Mouse (Mus musculus): ENCODE measurements at regions not wholly inside any gene's neighbourhood (a gene's known extent, or its start where the extent isn't known, plus 50 kb on each side); places are given as distances from the start of the nearest gene placed in this dataset.

- no peak overlapping the region for H3ac ChIP-seq (ENCODE audit: control insufficient read depth, insufficient read length, low read depth)
- H3K4me3 ChIP-seq (ENCODE audit: insufficient read depth, poor library complexity, severe bottlenecking): no peak overlapping the region
- H3K27me3 ChIP-seq (ENCODE audit: control insufficient read depth, insufficient read depth, insufficient read length): no peaks in the 10 kb centered on the region
- H3K79me2 ChIP-seq (ENCODE audit: control insufficient read depth, insufficient read depth): no peaks in the 10 kb centered on the region
- H3K79me3 ChIP-seq (ENCODE audit: low read depth): no peaks in the 10 kb centered on the region
- no peak for TF ChIP-seq CEBPB (IDR thresholded peaks at IDR 0.05; ENCODE audit: low read depth)
- no peak for TF ChIP-seq MYOG (IDR thresholded peaks at IDR 0.05; ENCODE audit: control insufficient read depth, extremely low read depth, insufficient read length)
- H3K36me3 ChIP-seq (ENCODE audit: control insufficient read depth, insufficient read depth): no peaks in the 10 kb centered on the region
These were observed 425.1 kb downstream of the Slc22a22 start for GRCm38 (mm10) chr15:57052287-57052686.

DNA sequence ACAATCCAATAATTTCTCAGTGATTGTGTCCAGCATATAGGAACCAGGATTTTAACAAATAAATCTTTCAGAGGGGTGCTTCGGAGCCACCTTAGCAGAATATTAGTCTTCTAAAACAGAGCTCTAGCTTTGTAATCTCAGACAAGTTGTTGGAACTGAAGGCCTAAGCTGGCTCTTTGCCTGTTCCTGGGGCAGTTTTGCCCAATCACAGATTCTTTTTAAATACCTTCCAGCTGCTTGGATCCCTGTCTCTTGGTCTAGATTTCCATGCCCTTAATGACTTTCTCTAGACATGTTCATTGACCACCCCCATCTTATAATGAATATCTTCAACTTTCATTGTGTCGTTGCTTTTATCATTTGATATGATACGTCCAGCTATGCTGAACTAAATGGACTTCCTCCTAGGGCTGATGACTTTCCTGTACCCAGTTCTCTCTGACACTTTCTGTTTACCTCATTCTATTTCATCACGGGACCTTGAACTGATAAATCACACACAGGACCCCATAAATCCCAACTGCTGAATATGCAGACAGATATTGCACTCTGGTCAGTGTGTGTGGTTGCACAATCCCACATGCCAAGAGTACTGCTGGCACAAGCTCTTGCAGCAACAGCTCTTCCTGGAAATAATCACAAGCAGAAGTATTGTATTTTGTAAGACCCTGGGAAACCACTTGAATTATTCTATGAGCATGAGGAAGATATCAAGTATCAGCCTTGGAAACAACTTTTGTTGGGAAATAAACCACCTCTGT lies 440.4 kb downstream of the Slc22a22 start:
- H3K36me3 ChIP-seq (ENCODE audit: control insufficient read depth, insufficient read depth): no peaks in the 10 kb centered on the region
- H3K79me3 ChIP-seq (ENCODE audit: low read depth): no peaks in the 10 kb centered on the region
- TF ChIP-seq MYOG (IDR thresholded peaks at IDR 0.05; ENCODE audit: control insufficient read depth, extremely low read depth, insufficient read length) (no peak), CEBPB (IDR thresholded peaks at IDR 0.05; ENCODE audit: low read depth) (peak; percentile 74)
- no peaks in the 10 kb centered on the region for H3K79me2 ChIP-seq (ENCODE audit: control insufficient read depth, insufficient read depth)
- H3K27me3 ChIP-seq (ENCODE audit: control insufficient read depth, insufficient read depth, insufficient read length): no peaks in the 10 kb centered on the region
- H3ac ChIP-seq (ENCODE audit: control insufficient read depth, insufficient read length, low read depth): no peak overlapping the region
- H3K4me3 ChIP-seq (ENCODE audit: insufficient read depth, poor library complexity, severe bottlenecking): no peak overlapping the region

DNA sequence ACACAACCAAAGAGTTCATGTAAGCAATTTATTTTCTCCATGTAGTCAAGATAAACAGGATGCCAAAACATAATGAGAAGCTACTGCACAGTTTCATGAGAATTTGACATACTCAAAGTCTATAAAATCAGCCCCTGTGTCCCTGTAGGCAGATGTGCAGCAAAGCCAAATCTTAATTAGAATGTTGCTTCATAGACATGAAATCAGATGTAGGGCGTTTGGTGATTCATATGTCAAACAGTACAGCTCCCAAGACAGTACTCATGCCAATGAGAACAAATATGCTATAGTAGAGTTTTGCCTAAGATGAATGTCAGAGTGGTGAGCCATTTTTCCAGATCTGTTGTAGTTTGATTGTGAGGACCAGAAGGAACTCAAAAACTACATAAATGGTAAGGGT lies 444.4 kb downstream of the Slc22a22 start:
- Histone ChIP-seq H3K36me3 (ENCODE audit: control insufficient read depth, insufficient read depth) (no peaks in the 10 kb centered on the region), H3K79me2 (ENCODE audit: control insufficient read depth, insufficient read depth) (no peaks in the 10 kb centered on the region), H3K79me3 (ENCODE audit: low read depth) (no peaks in the 10 kb centered on the region), H3ac (ENCODE audit: control insufficient read depth, insufficient read length, low read depth) (no peak overlapping the region), H3K4me3 (ENCODE audit: insufficient read depth, poor library complexity, severe bottlenecking) (no peak overlapping the region), H3K27me3 (ENCODE audit: control insufficient read depth, insufficient read depth, insufficient read length) (no peaks in the 10 kb centered on the region)
- TF ChIP-seq MYOD1 (IDR thresholded peaks at IDR 0.05; ENCODE audit: control insufficient read depth, insufficient read length, low read depth) (no peak), USF1 (IDR thresholded peaks at IDR 0.05; ENCODE audit: low read depth) (no peak), MYOG (IDR thresholded peaks at IDR 0.05; ENCODE audit: control insufficient read depth, extremely low read depth, insufficient read length) (no peak), MAX (IDR thresholded peaks at IDR 0.05) (no peak), CTCF (IDR thresholded peaks at IDR 0.05; ENCODE audit: control insufficient read depth, insufficient read depth, insufficient read length) (no peak), FOSL1 (IDR thresholded peaks at IDR 0.05; ENCODE audit: insufficient read depth, low read length, poor library complexity, severe bottlenecking) (no peak), CEBPB (IDR thresholded peaks at IDR 0.05; ENCODE audit: low read depth) (no peak)
